Mouse (Mus musculus) gastrocnemius, postnatal 4 days (tissue): ENCODE results near the gene Scrt2. TPM values are rescaled to one million over a fixed set of nuclear protein-coding genes. Genes with fewer than 3 reads are reported as not detected.

Experiments
- DNase-seq, 2 experiments: peaks; one replicate each; pipeline ENCODE4 v3.0.0; 2021 to 2022; ENCODE audit warnings: low spot score in 2 of 2, mixed read lengths in 2 of 2
- total RNA-seq, 2 experiments: library from RNA; stranded (reverse); gene quantifications; 2 replicates each; pipeline ENCODE4 v1.2.3; 2021

Gene Scrt2
- total RNA-seq, 2 experiments from 2014 or later: not detected

- peak; percentile 75 to 87 for DNase-seq
Observed at GRCm38 (mm10) chr2:152105318-152106224, 24.2 kb downstream of the Scrt2 start, which contains the start of gene Srxn1. Gene Srxn1 (plus strand): TSS chr2:152105516.

GRCm38 (mm10) chr2:152106225-152106595, 24.9 kb downstream of the Scrt2 start:
- DNase-seq: no peak

GRCm38 (mm10) chr2:152106597-152106996, 25.3 kb downstream of the Scrt2 start:
- no peak for DNase-seq

GRCm38 (mm10) chr2:152108702-152109101, 27.4 kb downstream of the Scrt2 start:
- DNase-seq: no peak

GRCm38 (mm10) chr2:152109386-152109785, 28.1 kb downstream of the Scrt2 start:
- no peak for DNase-seq

GRCm38 (mm10) chr2:152111311-152111710, 30.0 kb downstream of the Scrt2 start:
- no peak for DNase-seq

- peak; percentile 79 to 89 for DNase-seq
Observed at GRCm38 (mm10) chr2:152111920-152112319, 30.6 kb downstream of the Scrt2 start.

- no peak for DNase-seq
Observed at GRCm38 (mm10) chr2:152112490-152112889, 31.2 kb downstream of the Scrt2 start.

GRCm38 (mm10) chr2:152112970-152113369, 31.6 kb downstream of the Scrt2 start:
- DNase-seq: no peak

GRCm38 (mm10) chr2:152114057-152114975, 33.0 kb downstream of the Scrt2 start:
- DNase-seq: peak in 1 of 2 experiments; percentile 38

GRCm38 (mm10) chr2:152117694-152118093, 36.4 kb downstream of the Scrt2 start:
- no peak for DNase-seq

GRCm38 (mm10) chr2:152119228-152119865, 38.0 kb downstream of the Scrt2 start:
- DNase-seq: no peak

GRCm38 (mm10) chr2:152122896-152123295, 41.6 kb downstream of the Scrt2 start:
- DNase-seq: no peak

- DNase-seq: no peak
Observed at GRCm38 (mm10) chr2:152128597-152128996, 47.3 kb downstream of the Scrt2 start.

- DNase-seq: no peak
Observed at GRCm38 (mm10) chr2:152129778-152130177, 48.4 kb downstream of the Scrt2 start.

GRCm38 (mm10) chr2:152132016-152132415, 50.7 kb downstream of the Scrt2 start:
- DNase-seq: no peak

- no peak for DNase-seq
Observed at GRCm38 (mm10) chr2:152132691-152133090, 51.4 kb downstream of the Scrt2 start.

- no peak for DNase-seq
Observed at GRCm38 (mm10) chr2:152139191-152139987, 58.1 kb downstream of the Scrt2 start.

- no peak for DNase-seq
Observed at GRCm38 (mm10) chr2:152140941-152141340, 59.6 kb downstream of the Scrt2 start.

GRCm38 (mm10) chr2:152141491-152141890, 60.2 kb downstream of the Scrt2 start:
- DNase-seq: no peak
